Mouse (Mus musculus) layer of hippocampus, adult 9-10 months (tissue): ENCODE results near the gene Arhgap24.
"Not testable (repeated sequence)": the region's sequence is repeated elsewhere in the genome, so short reads cannot be mapped to it uniquely, and the experiment has no call there.

ENCODE experiments used
- DNase-seq: peaks from one replicate; pipeline ENCODE4 v3.0.0; 2022; ENCODE audit warnings: low spot score

Arhgap24 gene

DNA sequence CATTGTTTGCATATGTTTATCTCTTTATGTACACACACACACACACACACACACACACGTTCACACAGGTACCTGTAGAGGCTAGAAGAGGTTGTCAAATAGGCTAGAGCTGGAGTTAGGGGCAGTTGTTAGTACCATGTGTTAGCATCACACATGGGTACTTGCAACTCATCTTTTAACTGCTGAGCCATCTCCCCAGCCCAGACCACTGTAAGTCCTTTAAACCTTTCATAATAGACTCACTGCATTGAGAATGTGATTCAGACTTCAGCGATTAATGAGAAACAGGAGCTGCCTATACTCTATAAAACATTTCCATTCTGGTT is 407.9 kb downstream of the Arhgap24 start:
- DNase-seq: no peak

DNA sequence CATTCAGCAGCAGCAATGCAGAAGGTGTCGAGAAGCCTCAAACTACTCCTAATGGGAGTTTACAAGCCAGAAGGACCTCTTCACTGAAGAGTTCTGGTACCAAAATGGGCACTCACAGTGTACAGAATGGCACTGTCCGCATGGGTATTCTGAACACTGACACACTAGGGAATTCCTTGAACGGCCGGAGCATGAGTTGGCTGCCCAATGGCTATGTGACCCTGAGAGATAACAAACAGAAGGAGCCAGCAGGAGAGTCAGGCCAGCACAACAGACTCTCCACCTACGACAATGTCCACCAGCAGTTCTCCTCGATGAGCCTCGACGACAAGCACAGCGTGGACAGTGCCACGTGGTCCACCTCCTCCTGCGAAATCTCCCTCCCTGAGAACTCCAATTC is 411.0 kb downstream of the Arhgap24 start:
- no peak for DNase-seq

DNA sequence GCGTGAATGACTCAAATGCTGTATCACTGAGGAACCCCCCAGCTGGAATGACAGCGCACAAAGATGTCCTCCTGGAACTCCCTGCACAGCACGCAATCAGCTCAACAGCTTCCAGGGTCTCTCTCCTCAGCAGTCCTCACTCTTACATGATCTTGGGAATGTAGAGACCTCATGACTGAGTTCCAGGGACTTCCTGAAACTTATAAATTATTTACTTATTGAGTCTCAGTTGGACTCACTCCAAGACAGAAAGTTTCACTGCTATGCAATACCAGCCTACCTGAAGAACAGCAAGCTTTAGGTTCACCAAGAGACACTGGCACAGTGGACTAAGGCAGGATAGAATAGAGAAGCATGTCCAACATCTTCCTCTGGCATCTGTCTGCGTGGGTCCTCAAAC is 417.1 kb downstream of the Arhgap24 start:
- DNase-seq: no peak

DNA sequence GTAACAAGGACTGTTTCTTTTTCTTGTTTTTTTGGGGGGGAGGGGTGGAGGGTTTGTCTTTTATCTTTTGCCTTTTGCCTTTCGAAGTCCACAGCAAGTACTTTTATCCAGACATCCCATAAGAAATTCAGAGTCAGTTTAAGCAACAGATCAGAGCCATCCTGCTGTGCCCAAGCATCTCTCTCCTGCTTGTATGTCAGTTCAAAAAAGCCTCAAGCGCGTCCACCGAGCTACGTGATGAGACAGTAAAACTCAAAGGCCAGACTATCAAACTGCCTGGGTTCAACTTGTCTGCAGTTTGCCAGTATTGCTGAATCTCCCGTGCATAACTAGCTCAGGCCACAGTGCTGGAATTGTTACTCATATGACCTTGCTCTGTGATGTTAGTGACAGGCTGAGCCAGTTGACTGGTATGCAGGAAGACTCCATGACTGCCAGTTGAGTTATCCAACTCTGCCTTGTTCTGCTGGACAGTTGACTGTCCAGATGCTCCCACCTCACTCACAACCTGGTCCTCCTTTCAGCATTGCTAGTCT is 418.6 kb downstream of the Arhgap24 start:
- DNase-seq: no peak

DNA sequence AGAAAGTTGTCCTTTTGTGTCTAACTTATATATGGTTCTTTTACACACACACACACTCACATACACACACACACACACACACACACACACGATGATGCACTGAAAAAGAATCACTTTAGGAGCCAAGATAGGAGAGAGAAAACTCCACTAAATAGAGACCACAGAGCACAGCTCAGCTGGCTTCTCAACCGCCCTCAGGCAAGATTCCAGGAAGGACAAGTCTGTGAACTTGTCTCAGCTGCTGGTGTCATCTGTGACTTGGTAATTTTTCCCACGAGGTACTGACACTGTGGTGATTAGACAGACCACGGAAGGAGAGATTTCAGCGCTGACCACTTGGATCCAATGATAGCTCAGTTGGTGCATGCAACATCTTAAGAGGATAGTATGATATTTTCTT is 420.0 kb downstream of the Arhgap24 start:
- no peak for DNase-seq

DNA sequence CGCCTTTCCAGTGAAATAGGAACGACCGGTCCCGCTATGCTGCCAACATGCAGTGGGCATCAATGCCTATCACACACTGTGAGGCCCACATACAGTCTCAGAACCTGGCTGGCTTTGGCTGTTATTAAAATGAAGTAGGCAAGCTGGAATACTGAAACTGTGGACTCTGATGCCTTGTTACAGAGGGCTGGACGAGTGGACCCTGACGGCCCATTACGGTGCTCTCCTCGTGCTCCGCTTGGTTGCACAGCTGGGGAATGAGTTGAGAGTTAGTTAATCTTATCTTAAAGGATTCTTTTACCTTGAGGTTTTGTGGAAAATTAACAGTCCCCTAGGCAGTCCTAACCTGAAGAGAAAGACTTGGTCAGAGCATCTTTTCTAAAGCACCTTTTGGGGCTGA is 422.3 kb downstream of the Arhgap24 start:
- DNase-seq: no peak

DNA sequence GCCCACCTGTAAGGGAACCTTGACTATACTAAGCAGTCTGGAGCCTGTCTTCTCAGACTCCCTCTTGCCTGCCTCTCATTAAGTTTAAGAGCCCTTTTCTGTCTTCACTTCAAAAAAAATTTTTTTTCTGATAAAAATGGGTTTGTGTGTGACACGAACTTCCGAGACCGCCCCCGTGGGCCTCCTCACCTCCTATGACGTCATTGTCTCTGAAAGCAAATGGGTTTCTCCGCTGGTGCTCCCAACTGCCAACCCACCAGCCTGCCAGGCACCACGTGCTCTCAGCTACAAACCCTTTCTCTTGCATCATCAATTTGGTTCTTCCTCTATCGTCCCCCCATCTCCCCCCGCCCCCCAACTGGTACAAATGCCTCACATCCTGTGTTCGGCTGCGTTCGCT is 422.9 kb downstream of the Arhgap24 start:
- no peak for DNase-seq

DNA sequence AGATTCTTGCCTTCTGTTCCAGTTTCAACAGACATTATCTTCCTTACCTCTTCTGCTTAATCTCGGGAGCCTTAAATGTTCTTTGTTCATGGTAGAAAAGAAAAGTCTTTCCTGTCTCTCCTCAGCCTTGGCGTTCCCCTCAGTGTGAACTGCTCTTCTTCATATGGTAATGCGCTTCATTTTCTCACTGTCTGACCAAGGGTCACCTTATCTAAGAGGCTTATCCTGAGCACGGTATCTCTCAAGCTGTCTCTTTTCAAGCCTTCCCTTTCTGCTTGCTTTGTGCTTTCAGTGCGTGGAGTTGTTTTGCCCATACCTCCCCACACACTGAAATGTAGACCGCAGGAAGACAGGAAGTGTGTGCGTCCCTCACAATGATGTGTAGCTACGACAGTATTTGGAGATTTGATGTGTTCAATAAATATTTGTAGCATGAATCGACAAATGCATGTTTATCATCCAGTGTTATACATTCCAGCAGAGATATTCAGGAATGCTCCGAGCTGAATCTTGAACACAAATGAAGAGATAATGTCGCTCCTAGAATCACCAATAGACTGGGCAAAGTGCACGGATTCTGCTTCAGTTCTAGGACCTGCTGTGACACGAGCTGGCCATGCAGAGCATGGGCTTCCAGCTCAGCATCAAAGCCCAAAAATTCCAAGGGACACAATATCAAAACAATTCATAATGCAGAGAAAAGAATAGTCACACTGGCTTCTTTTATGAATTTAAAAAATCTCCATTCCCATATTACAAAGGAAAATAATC is 424.4 kb downstream of the Arhgap24 start:
- DNase-seq: no peak

DNA sequence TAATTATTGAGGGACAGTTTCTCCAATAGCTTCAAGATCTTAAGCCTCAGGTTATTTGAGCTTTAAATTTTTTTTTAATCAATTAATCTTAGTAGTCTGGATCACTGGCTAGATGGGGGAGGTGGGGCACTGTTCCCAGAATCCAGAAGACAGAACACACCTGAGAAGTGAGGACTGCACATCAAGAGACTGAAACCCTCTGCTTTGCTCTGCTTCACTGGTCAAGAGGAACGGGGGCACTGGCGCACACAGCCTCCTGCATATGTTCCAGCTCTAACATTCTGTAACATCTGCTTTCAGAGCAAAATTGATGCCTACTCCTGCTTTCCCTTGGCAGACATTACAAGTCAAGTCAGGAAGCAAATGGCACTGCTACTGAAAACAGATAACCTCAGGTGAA is 439.0 kb downstream of the Arhgap24 start:
- DNase-seq: no peak

DNA sequence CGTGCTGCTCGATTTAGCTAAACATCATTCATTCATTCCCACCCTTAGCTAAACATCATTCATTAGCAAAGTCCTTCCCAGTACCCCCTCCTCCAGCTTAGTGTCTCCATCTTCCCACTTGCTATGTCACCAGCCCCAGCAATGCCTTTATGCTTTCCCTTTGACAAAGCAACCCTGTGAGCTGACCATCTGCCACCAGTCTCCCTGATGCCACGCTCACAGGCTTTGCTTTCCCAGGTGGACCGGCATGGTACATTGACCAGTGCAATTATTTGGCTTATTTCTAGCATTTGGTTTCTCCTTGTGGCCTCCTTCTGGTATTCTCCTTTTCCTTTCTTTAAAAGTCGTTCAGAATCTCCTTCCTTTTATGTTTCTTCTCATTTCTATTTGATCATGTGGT is 445.6 kb downstream of the Arhgap24 start:
- no peak for DNase-seq

DNA sequence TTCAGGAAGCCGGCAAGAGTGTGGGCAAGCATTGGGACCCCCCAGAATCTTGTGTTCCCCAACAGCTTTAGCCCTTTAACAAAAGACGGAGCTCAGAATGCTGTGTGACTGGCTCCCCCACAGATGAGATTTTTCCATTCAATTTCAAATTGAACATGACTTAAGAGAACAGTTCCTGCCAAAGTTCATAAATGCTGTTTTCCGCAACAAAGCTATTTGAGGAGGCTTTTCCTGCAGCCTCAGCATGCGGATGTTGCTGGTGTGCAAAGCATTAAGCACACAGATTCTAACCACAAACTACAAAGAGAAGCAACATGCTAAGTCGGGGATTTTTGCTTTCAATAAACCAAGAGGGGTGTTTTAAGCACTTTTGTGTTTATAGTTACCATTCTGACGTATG is 449.0 kb downstream of the Arhgap24 start:
- no peak for DNase-seq

DNA sequence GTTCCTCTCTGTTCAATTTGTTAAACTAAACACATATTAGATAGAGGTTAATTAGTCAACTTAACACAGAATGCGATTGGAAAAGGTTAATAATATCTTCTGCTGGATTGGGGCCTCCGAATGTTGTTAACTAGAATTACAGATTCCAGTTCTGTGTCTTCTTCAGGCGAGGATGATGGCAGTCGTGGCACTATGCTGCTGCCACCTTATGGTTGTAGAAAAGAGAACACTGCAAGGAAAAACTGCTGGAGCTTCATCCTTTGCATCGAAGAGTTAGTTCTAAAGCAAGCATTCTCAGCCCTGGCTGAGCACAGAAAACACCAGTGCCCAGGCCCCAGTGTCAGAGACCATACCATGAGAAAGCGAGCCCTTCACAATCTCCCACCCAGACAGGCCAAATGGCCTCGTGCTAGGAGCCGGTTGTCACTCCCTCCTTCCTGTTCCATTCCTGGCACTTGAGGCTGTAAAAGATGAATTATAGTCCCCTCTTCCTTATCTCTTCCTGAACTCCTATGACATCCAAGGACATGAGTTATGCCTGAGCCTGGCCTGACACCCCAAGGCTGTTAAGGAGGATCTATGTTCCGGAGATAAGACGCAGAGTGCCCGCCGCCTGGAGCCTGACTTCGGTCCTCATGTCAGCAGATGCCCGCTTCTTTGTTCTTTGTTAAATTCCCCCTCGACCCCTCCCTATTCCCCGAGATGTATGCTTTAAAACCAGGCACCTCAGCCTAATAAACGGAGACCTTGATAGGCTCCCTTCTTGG is 462.9 kb downstream of the Arhgap24 start:
- DNase-seq: not testable (repeated sequence)

DNA sequence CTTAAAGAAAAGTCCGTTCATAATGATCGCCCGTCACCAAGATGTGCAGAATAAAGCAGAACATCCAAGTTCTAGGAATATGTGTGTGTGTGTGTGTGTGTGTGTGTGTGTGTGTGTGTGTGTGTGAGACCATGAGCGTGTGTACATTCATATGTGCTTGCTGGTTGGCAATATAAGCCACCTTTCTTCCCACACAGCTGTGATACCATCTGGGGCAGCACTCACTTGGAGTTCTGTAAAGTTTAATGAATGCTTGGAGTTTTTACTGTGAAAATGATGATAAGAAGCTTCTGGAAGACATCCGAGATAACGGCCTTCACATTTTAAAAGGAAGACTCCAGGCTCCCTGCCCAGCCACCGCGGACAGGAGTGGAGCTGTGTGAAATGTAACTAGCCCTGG is 465.4 kb downstream of the Arhgap24 start:
- DNase-seq: peak; percentile 31

DNA sequence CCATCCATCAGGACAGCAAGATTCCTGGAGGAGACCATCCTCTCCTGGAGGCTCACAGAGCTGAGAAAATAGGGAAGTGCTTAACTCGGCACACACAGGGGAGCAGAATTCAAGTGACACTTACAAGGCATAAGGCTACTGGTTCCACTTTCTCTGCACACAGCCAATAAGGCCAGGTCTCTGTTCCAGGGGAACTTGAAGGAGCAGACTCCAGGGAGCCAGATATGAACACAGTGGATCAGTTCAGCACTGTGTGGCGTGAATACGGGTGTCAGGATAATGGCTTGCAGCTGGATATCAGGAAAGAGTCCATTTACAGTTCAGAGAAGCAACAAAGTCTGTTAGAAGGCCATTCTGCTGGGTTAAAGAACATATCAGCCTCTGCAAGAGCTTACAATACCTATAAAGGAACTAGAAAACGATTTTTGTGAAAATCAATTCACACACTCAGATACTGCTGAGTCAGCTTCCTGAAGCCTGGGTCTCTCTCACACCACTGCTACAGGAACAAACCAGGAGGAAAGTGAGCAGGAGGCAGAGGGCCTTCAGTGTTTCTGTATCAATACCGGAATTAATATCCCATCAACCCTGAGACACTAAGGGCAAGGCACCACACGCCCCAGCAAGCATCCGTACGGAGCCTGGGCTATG is 466.0 kb downstream of the Arhgap24 start:
- DNase-seq: no peak
